Mouse (Mus musculus): ENCODE measurements around the gene Gpr27. TPM values are rescaled to one million over a fixed set of nuclear protein-coding genes. Genes with fewer than 3 reads are reported as not detected.

The Gpr27 gene
- polyA plus RNA-seq, 2 experiments, result 11.0 to 14.1 TPM

GRCm38 (mm10) chr6:99715913-99716312, 23.4 kb downstream of the Gpr27 start:
- DNase-seq (ENCODE audit: low spot score) (no peak), ATAC-seq (ENCODE audit: low FRiP score, low read depth) (no peak)
- no peaks in the 10 kb centered on the region for H3K27me3 ChIP-seq (ENCODE audit: control insufficient read depth, insufficient read depth, low read length)
- H3K9ac ChIP-seq (ENCODE audit: low read depth, low read length, severe bottlenecking), result no peak overlapping the region
- H3K36me3 ChIP-seq (ENCODE audit: control insufficient read depth, insufficient read depth, low read length), result no peaks in the 10 kb centered on the region
- no peak overlapping the region for H3K4me2 ChIP-seq (replicated peaks; ENCODE audit: low read depth, low read length, severe bottlenecking)
- H3K9me3 ChIP-seq (ENCODE audit: control insufficient read depth, low read length), result no peaks in the 10 kb centered on the region
- no peak overlapping the region for H3K4me3 ChIP-seq (replicated peaks; ENCODE audit: low read length)
- no peaks in the 10 kb centered on the region for H3K4me1 ChIP-seq (ENCODE audit: control insufficient read depth, insufficient read depth, low read length)
- no peak for TF ChIP-seq POLR2A (IDR thresholded peaks at IDR 0.05; ENCODE audit: borderline replicate concordance, extremely low read depth, insufficient read depth, insufficient read length)
- H3K27ac ChIP-seq (replicated peaks; ENCODE audit: low read depth, low read length), result no peak overlapping the region
- WGBS, result 71% methylated on average over 5 of the region's 6 CpGs

GRCm38 (mm10) chr6:99721032-99721431, 28.6 kb downstream of the Gpr27 start:
- H3K4me1 ChIP-seq (ENCODE audit: control insufficient read depth, insufficient read depth, low read length), result peaks cover 6% of the 10 kb centered on the region
- H3K9me3 ChIP-seq (ENCODE audit: control insufficient read depth, low read length), result no peaks in the 10 kb centered on the region
- no peak overlapping the region for H3K9ac ChIP-seq (ENCODE audit: low read depth, low read length, severe bottlenecking)
- ATAC-seq (ENCODE audit: low FRiP score, low read depth), result no peak
- TF ChIP-seq POLR2A (IDR thresholded peaks at IDR 0.05; ENCODE audit: borderline replicate concordance, extremely low read depth, insufficient read depth, insufficient read length), result no peak
- DNase-seq (ENCODE audit: low spot score), result no peak
- H3K27me3 ChIP-seq (ENCODE audit: control insufficient read depth, insufficient read depth, low read length), result peaks cover 8% of the 10 kb centered on the region; the same call in 1 of the 2 replicates
- WGBS, result 74% methylated on average over 9 of the region's 9 CpGs
- H3K27ac ChIP-seq (replicated peaks; ENCODE audit: low read depth, low read length), result no peak overlapping the region
- no peak overlapping the region for H3K4me2 ChIP-seq (replicated peaks; ENCODE audit: low read depth, low read length, severe bottlenecking)
- H3K4me3 ChIP-seq (replicated peaks; ENCODE audit: low read length), result no peak overlapping the region
- H3K36me3 ChIP-seq (ENCODE audit: control insufficient read depth, insufficient read depth, low read length), result no peaks in the 10 kb centered on the region

DNA sequence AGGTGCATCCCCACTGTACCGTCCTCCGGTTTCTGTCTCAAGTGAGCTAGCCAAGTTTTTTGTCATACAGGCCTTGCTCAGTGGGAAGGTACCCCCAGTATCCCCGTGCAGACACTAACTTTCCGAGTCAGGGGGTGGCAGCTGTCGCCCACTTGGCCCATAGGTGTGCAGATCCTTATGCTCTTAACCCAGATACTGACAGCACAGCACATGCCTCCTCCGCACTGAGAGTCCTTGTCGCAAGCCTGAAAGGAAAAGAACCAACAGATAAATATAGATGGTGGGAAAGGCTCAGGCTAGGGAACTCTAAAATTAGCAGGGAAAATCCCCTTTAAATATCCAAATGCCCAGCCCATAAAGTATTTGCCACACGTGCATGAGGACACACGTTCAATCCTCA, 29.9 kb downstream of the Gpr27 start:
- WGBS, result 85% methylated on average over 9 of the region's 9 CpGs
- no peaks in the 10 kb centered on the region for H3K9me3 ChIP-seq (ENCODE audit: control insufficient read depth, low read length)
- no peak for TF ChIP-seq POLR2A (IDR thresholded peaks at IDR 0.05; ENCODE audit: borderline replicate concordance, extremely low read depth, insufficient read depth, insufficient read length)
- no peak overlapping the region for H3K4me3 ChIP-seq (replicated peaks; ENCODE audit: low read length)
- DNase-seq (ENCODE audit: low spot score), result no peak
- no peak overlapping the region for H3K4me2 ChIP-seq (replicated peaks; ENCODE audit: low read depth, low read length, severe bottlenecking)
- no peak overlapping the region for H3K9ac ChIP-seq (ENCODE audit: low read depth, low read length, severe bottlenecking)
- peaks cover 19% of the 10 kb centered on the region for H3K4me1 ChIP-seq (ENCODE audit: control insufficient read depth, insufficient read depth, low read length)
- H3K27me3 ChIP-seq (ENCODE audit: control insufficient read depth, insufficient read depth, low read length), result peaks cover 14% of the 10 kb centered on the region; the same call in 1 of the 2 replicates
- no peak for ATAC-seq (ENCODE audit: low FRiP score, low read depth)
- H3K27ac ChIP-seq (replicated peaks; ENCODE audit: low read depth, low read length), result no peak overlapping the region
- H3K36me3 ChIP-seq (ENCODE audit: control insufficient read depth, insufficient read depth, low read length), result no peaks in the 10 kb centered on the region

GRCm38 (mm10) chr6:99725971-99726561, 33.6 kb downstream of the Gpr27 start, which contains the start of gene Prok2:
Prok2 (minus strand) TSS chr6:99726392.
- Histone ChIP-seq H3K27me3 (ENCODE audit: control insufficient read depth, insufficient read depth, low read length) (peaks cover 14% of the 10 kb centered on the region; the same call in 1 of the 2 replicates), H3K4me1 (ENCODE audit: control insufficient read depth, insufficient read depth, low read length) (peaks cover 23% of the 10 kb centered on the region)
- ATAC-seq (ENCODE audit: low FRiP score, low read depth), result peak; percentile 44; the same call in 1 of the 2 replicates

DNA sequence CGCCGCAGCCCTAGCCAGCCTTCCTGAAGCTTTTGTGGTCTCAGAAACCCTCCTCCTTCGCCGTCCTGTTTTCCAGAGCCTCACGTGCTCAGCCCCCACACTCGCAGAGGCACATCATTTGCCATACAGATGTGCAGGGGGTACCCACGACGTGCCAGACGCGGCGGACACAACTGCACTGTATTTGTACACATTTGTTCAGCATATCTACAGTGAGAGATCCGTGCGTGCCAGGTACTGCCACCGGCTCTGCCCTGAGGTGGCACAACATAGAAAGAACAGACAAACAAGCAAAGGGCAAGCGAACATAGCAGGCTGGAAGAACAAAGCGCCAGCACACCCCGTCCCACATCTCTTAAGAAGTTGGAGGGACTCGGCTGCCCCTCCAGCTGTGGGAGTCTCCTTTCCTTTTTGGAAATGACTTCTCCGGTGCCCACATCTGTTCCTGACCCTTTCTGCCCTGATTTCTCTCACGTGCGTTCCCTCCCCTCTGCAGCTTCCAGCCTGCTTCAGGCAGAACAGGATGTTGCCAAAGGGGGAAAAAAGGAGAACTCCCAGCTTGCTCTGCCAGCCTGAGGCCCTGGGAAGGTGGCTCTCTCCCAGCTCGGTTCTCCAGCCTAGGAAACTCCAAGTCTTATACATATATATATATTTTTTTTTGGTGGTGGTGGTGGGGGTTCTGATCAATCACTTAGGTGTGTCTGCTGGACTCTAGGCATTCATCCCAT, 34.3 kb downstream of the Gpr27 start:
- ATAC-seq (ENCODE audit: low FRiP score, low read depth), result peak; percentile 26; the same call in 1 of the 2 replicates
- H3K4me1 ChIP-seq (ENCODE audit: control insufficient read depth, insufficient read depth, low read length), result peaks cover 23% of the 10 kb centered on the region
- peak overlapping the region; percentile 49 for H3K9ac ChIP-seq (ENCODE audit: low read depth, low read length, severe bottlenecking)
- H3K4me2 ChIP-seq (replicated peaks; ENCODE audit: low read depth, low read length, severe bottlenecking), result peak overlapping the region; percentile 99
- no peaks in the 10 kb centered on the region for H3K9me3 ChIP-seq (ENCODE audit: control insufficient read depth, low read length)
- TF ChIP-seq POLR2A (IDR thresholded peaks at IDR 0.05; ENCODE audit: borderline replicate concordance, extremely low read depth, insufficient read depth, insufficient read length), result no peak
- WGBS, result 5% methylated on average over 18 of the region's 22 CpGs
- no peak overlapping the region for H3K27ac ChIP-seq (replicated peaks; ENCODE audit: low read depth, low read length)
- H3K27me3 ChIP-seq (ENCODE audit: control insufficient read depth, insufficient read depth, low read length), result peaks cover 14% of the 10 kb centered on the region; the same call in 1 of the 2 replicates
- H3K4me3 ChIP-seq (replicated peaks; ENCODE audit: low read length), result peak overlapping the region; percentile 48
- H3K36me3 ChIP-seq (ENCODE audit: control insufficient read depth, insufficient read depth, low read length), result no peaks in the 10 kb centered on the region
- DNase-seq (ENCODE audit: low spot score), result no peak

More at GRCm38 (mm10) chr6:99725971-99726561, 33.6 kb downstream of the Gpr27 start, which contains the start of gene Prok2:
- TF ChIP-seq POLR2A (IDR thresholded peaks at IDR 0.05; ENCODE audit: borderline replicate concordance, extremely low read depth, insufficient read depth, insufficient read length), result no peak
- Histone ChIP-seq H3K9me3 (ENCODE audit: control insufficient read depth, low read length) (no peaks in the 10 kb centered on the region), H3K9ac (ENCODE audit: low read depth, low read length, severe bottlenecking) (peak within 1 kb of the TSS; percentile 49), H3K4me2 (replicated peaks; ENCODE audit: low read depth, low read length, severe bottlenecking) (peak within 1 kb of the TSS; percentile 99), H3K36me3 (ENCODE audit: control insufficient read depth, insufficient read depth, low read length) (no peaks in the 10 kb centered on the region), H3K4me3 (replicated peaks; ENCODE audit: low read length) (peak within 1 kb of the TSS; percentile 48), H3K27ac (replicated peaks; ENCODE audit: low read depth, low read length) (0 out of 2 replicates have a peak within 1 kb of the TSS, but pooled peaks have one; percentile 38)
- under 1% methylated on average over 38 of the region's 61 CpGs for WGBS
- DNase-seq (ENCODE audit: low spot score), result no peak
